ENCODE assay signal across 8 mouse cellular contexts in genomic region chr9:13296274-13297121, GRCm38 (mm10). TPM values are rescaled to one million over a fixed set of nuclear protein-coding genes. Genes with fewer than 3 reads are reported as not detected.
DNase-seq lines count a peak whose midpoint lies in the region; ATAC-seq and TF ChIP-seq lines count a peak whose summit lies in the region.

No protein-coding gene starts in this region.

- H3K4me3 ChIP-seq in G1E (ENCODE audit: low read depth, low read length) = peak overlapping the region; percentile 73
- H3K4me3 ChIP-seq in forebrain, embryonic 15.5 days = peak overlapping the region; percentile 55
- H3K4me3 ChIP-seq in layer of hippocampus, adult 2 months = peak overlapping the region; percentile 78
- peak overlapping the region; percentile 90 for H3K4me3 ChIP-seq in lung, adult 2 months (replicated peaks; ENCODE audit: extremely low read depth, low read depth, low read length)
- H3K4me3 ChIP-seq in neural tube, embryonic 15.5 days (replicated peaks) = peak overlapping the region; percentile 66

- 0% methylated on average over 28 of the region's 28 CpGs for WGBS in forebrain, embryonic 15.5 days
- WGBS in lung, adult 2 months = under 1% methylated on average over 28 of the region's 28 CpGs
- under 1% methylated on average over 28 of the region's 28 CpGs for WGBS in neural tube, embryonic 15.5 days

- H3K36me3 ChIP-seq in G1E (replicated peaks) = peaks cover 12% of the 10 kb centered on the region
- no peaks in the 10 kb centered on the region for H3K36me3 ChIP-seq in forebrain, embryonic 15.5 days
- H3K36me3 ChIP-seq in neural tube, embryonic 15.5 days = no peaks in the 10 kb centered on the region

- H3K27ac ChIP-seq in forebrain, embryonic 15.5 days (replicated peaks) = peak overlapping the region; percentile 76
- peak overlapping the region; percentile 86 for H3K27ac ChIP-seq in layer of hippocampus, adult 2 months
- H3K27ac ChIP-seq in neural tube, embryonic 15.5 days (replicated peaks) = peak overlapping the region; percentile 82

- intact Hi-C loops in heart, postnatal 25 days (cut with DNase I) = loop anchor here (1.0 to 5.0 kb wide), 6 partner anchors 49 to 421 kb away; partner anchors contain the start of genes Ccdc82 and Jrkl

- H3K9me3 ChIP-seq in G1E (replicated peaks) = no peaks in the 10 kb centered on the region
- no peaks in the 10 kb centered on the region for H3K9me3 ChIP-seq in forebrain, embryonic 15.5 days
- H3K9me3 ChIP-seq in neural tube, embryonic 15.5 days (replicated peaks) = no peaks in the 10 kb centered on the region

- H3K4me1 ChIP-seq in G1E (ENCODE audit: insufficient read depth, low read depth, low read length) = peaks cover 48% of the 10 kb centered on the region
- peaks cover 41% of the 10 kb centered on the region for H3K4me1 ChIP-seq in forebrain, embryonic 15.5 days
- peaks cover 9% of the 10 kb centered on the region for H3K4me1 ChIP-seq in lung, adult 2 months (ENCODE audit: control insufficient read depth, insufficient read depth, low read length)
- peaks cover 43% of the 10 kb centered on the region for H3K4me1 ChIP-seq in neural tube, embryonic 15.5 days

- DNase-seq in G1E (ENCODE audit: low spot score) = peak; percentile 74
- peak; percentile 88 for DNase-seq in cerebellum, adult 11-12 months
- peak; percentile 86 for DNase-seq in heart, postnatal 25 days (ENCODE audit: low spot score)
- peak; percentile 87 to 92 for DNase-seq in layer of hippocampus, adult 2 months (ENCODE audit: low spot score in 2 of 2)
- DNase-seq in lung, adult 2 months = peak; percentile 83
- DNase-seq in testis, postnatal 10 days (ENCODE audit: low spot score) = peak; percentile 88

- ATAC-seq in G1E (ENCODE audit: extremely low read depth, insufficient number of reproducible peaks, low FRiP score, poor library complexity, severe bottlenecking) = peak; percentile 82
- peak; percentile 93 for ATAC-seq in forebrain, embryonic 15.5 days (replicated peaks)
- peak; percentile 83 for ATAC-seq in neural tube, embryonic 15.5 days (ENCODE audit: low FRiP score)

- no peaks in the 10 kb centered on the region for H3K27me3 ChIP-seq in G1E (ENCODE audit: insufficient read depth, low read length)
- no peaks in the 10 kb centered on the region for H3K27me3 ChIP-seq in forebrain, embryonic 15.5 days
- H3K27me3 ChIP-seq in neural tube, embryonic 15.5 days (replicated peaks) = no peaks in the 10 kb centered on the region

- TF ChIP-seq POLR2A in lung, adult 2 months (IDR thresholded peaks at IDR 0.05; ENCODE audit: borderline replicate concordance, extremely low read depth, low read depth, low read length) = peak; percentile 39; the same call in 1 of the 2 replicates

- TF ChIP-seq CTCF in G1E (IDR thresholded peaks at IDR 0.05; ENCODE audit: low read depth, low read length) = no peak
- peak; percentile 91 for TF ChIP-seq CTCF in layer of hippocampus, adult 2 months (conservative IDR thresholded peaks at IDR 0.05)
- TF ChIP-seq CTCF in lung, adult 2 months (IDR thresholded peaks at IDR 0.05; ENCODE audit: insufficient read depth, low read length) = peak; percentile 61

- peak overlapping the region; percentile 95 for H3K4me2 ChIP-seq in forebrain, embryonic 15.5 days (replicated peaks)
- peak overlapping the region; percentile 93 for H3K4me2 ChIP-seq in neural tube, embryonic 15.5 days

- peak overlapping the region; percentile 59 for H3K9ac ChIP-seq in forebrain, embryonic 15.5 days (replicated peaks)
- peak overlapping the region; percentile 72 for H3K9ac ChIP-seq in neural tube, embryonic 15.5 days (replicated peaks)

RNA-seq across cellular contexts. Expression of gene Maml2, which starts 1.3 kb away (rescaled TPM):
- total RNA-seq in G1E (2014; fragmentation: Nextera tagmentation) (5.4 and 5.7 TPM in 2 replicates), G1E (2017) (0.81 and 1.3 TPM in 2 replicates)
- polyA plus RNA-seq in G1E (2012) = 0.24 and 0.25 TPM in 2 replicates
- 8.1 and 9.3 TPM in 2 replicates for polyA plus RNA-seq in forebrain, embryonic 15.5 days (2015; fragmentation: Nextera tagmentation; extraction: Ambion mirVana)
- total RNA-seq in heart, postnatal 25 days (2021) = 1 to 10 TPM; 5.0 to 6.4 TPM
- total RNA-seq in layer of hippocampus, adult 2 months (2021) = 10 to 100 TPM; 26.1 to 34.6 TPM
- polyA plus RNA-seq in lung, adult 2 months (2012; rRNA removed) = 16.7 and 17.1 TPM in 2 replicates
- 12.0 TPM in 2 replicates for polyA plus RNA-seq in neural tube, embryonic 15.5 days (2015; fragmentation: Nextera tagmentation; extraction: Ambion mirVana)

RNA-seq across cellular contexts. Expression of gene Ccdc82, which starts 49.7 kb away (rescaled TPM):
- total RNA-seq in G1E (2014; fragmentation: Nextera tagmentation) (72.8 and 74.6 TPM in 2 replicates), G1E (2017) (52.1 and 59.1 TPM in 2 replicates)
- 2.2 and 3.6 TPM in 2 replicates for polyA plus RNA-seq in G1E (2012)
- polyA plus RNA-seq in forebrain, embryonic 15.5 days (2015; fragmentation: Nextera tagmentation; extraction: Ambion mirVana) = 10.9 and 11.0 TPM in 2 replicates
- 1 to 10 TPM; 6.7 to 8.0 TPM for total RNA-seq in heart, postnatal 25 days (2021)
- 10 to 100 TPM; 14.1 to 17.9 TPM for total RNA-seq in layer of hippocampus, adult 2 months (2021)
- polyA plus RNA-seq in lung, adult 2 months (2012; rRNA removed) = 10.7 and 17.8 TPM in 2 replicates
- 14.1 and 14.6 TPM in 2 replicates for polyA plus RNA-seq in neural tube, embryonic 15.5 days (2015; fragmentation: Nextera tagmentation; extraction: Ambion mirVana)

RNA-seq across cellular contexts. Expression of gene Jrkl, which starts 50.9 kb away (rescaled TPM):
- total RNA-seq in G1E (2014; fragmentation: Nextera tagmentation) (11.3 and 13.9 TPM in 2 replicates), G1E (2017) (10.3 and 11.9 TPM in 2 replicates)
- 0.12 and 0.23 TPM in 2 replicates for polyA plus RNA-seq in G1E (2012)
- polyA plus RNA-seq in forebrain, embryonic 15.5 days (2015; fragmentation: Nextera tagmentation; extraction: Ambion mirVana) = 13.2 and 13.6 TPM in 2 replicates
- total RNA-seq in heart, postnatal 25 days (2021) = 1 to 10 TPM; 6.5 to 7.0 TPM
- total RNA-seq in layer of hippocampus, adult 2 months (2021) = 1 to 10 TPM; 8.6 to 9.2 TPM
- 0.43 and 1.2 TPM in 2 replicates for polyA plus RNA-seq in lung, adult 2 months (2012; rRNA removed)
- 9.6 and 10.2 TPM in 2 replicates for polyA plus RNA-seq in neural tube, embryonic 15.5 days (2015; fragmentation: Nextera tagmentation; extraction: Ambion mirVana)

Comparison
In these comparisons a context has a peak if more than half of its experiments do, and no peak if none do; other contexts are left out.
1. Peak in every context shown above with its lines: DNase-seq, ATAC-seq, H3K4me3 ChIP-seq and H3K27ac ChIP-seq.